Mouse (Mus musculus): ENCODE data around the gene Prickle3.

- TF ChIP-seq POLR2A (IDR thresholded peaks at IDR 0.05; ENCODE audit: insufficient read depth, low read length) (no peak), CTCF (IDR thresholded peaks at IDR 0.05; ENCODE audit: low read depth, low read length) (no peak)
Observed at GRCm38 (mm10) chrX:7661086-7661485, 4.0 kb downstream of the Prickle3 start.

All from ES-Bruce4 (cell line).